Mouse (Mus musculus): ENCODE results near the gene Gm11213. TPM values are rescaled to one million over a fixed set of nuclear protein-coding genes. Genes with fewer than 3 reads are reported as not detected.

Gene Gm11213
- polyA plus RNA-seq, 1 experiment from 2014 or later = not detected

DNA sequence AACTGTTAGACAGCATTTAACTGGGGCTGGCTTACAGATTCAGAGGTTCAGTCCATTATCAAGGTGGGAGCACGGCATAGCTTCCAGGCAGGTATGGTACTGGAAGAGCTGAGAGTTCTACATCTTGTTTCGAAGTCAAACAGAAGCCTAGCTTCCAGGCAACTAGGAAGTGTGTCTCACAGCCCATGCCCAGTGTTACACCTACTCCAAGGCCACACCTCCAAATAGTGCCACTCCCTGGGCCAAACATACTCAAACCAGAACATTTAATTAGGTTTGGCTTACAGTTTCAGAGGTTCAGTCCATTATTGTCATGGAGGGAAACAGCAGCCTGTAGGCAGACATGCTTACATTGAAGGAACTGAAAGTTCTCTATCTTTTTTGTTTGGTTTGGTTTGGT, 50.0 kb downstream of the Gm11213 start:
- Histone ChIP-seq H3K4me3 (ENCODE audit: low read length) (no peak overlapping the region), H3K9me3 (ENCODE audit: control insufficient read depth, low read length) (no peaks in the 10 kb centered on the region), H3K4me2 (ENCODE audit: low read length) (no peak overlapping the region), H3K27me3 (replicated peaks; ENCODE audit: control insufficient read depth, insufficient read depth, low read length) (no peaks in the 10 kb centered on the region), H3K27ac (ENCODE audit: low read depth, low read length) (no peak overlapping the region), H3K36me3 (ENCODE audit: control insufficient read depth, insufficient read depth, low read length) (peaks cover 20% of the 10 kb centered on the region), H3K9ac (ENCODE audit: low read depth, low read length) (no peak overlapping the region), H3K4me1 (ENCODE audit: control insufficient read depth, insufficient read depth, low read depth, low read length) (0 out of 2 replicates have a peak, but pooled peaks cover 10% of the 10 kb centered on the region)
- 93% methylated on average over 2 of the region's 2 CpGs for WGBS
- ATAC-seq = no peak

- ATAC-seq = no peak
Measured at GRCm38 (mm10) chr4:63554616-63555015, 50.4 kb downstream of the Gm11213 start.

GRCm38 (mm10) chr4:63553789-63554576, 51.1 kb downstream of the Gm11213 start:
- no peak for ATAC-seq
- H3K27ac ChIP-seq (ENCODE audit: low read depth, low read length) = no peak overlapping the region

More at GRCm38 (mm10) chr4:63554616-63555015, 50.4 kb downstream of the Gm11213 start:
- H3K9me3 ChIP-seq (ENCODE audit: control insufficient read depth, low read length) = no peaks in the 10 kb centered on the region
- no peaks in the 10 kb centered on the region for H3K27me3 ChIP-seq (replicated peaks; ENCODE audit: control insufficient read depth, insufficient read depth, low read length)
- no peak overlapping the region for H3K4me2 ChIP-seq (ENCODE audit: low read length)
- 31% methylated on average over 3 of the region's 3 CpGs for WGBS
- no peak overlapping the region for H3K27ac ChIP-seq (ENCODE audit: low read depth, low read length)
- peaks cover 21% of the 10 kb centered on the region for H3K36me3 ChIP-seq (ENCODE audit: control insufficient read depth, insufficient read depth, low read length)
- H3K4me1 ChIP-seq (ENCODE audit: control insufficient read depth, insufficient read depth, low read depth, low read length) = 0 out of 2 replicates have a peak, but pooled peaks cover 10% of the 10 kb centered on the region
- H3K4me3 ChIP-seq (ENCODE audit: low read length) = no peak overlapping the region
- no peak overlapping the region for H3K9ac ChIP-seq (ENCODE audit: low read depth, low read length)

DNA sequence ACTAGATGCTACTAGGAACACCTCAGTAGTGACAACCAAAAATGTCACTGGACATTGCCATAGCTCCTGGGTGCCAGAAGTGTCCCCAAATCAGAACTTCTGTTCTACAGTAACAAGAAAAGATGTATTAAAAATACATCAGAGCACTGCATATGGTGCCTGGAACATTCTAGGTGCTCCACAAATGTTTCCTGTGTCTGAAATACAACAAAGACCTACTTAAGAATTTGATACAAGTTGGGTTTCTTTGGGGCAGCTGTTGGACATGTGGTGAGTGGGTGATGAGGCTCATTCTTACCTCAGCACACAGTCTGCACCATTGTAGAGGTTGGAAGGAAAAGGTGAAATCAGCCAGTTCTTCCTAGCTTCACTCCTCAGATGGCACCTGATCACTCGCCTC, 52.2 kb downstream of the Gm11213 start:
- no peak overlapping the region for H3K9ac ChIP-seq (ENCODE audit: low read depth, low read length)
- no peak for ATAC-seq
- 95% methylated on average over 1 of the region's 1 CpGs for WGBS

More at GRCm38 (mm10) chr4:63553789-63554576, 51.1 kb downstream of the Gm11213 start:
- peaks cover 27% of the 10 kb centered on the region for H3K36me3 ChIP-seq (ENCODE audit: control insufficient read depth, insufficient read depth, low read length)
- H3K4me2 ChIP-seq (ENCODE audit: low read length) = no peak overlapping the region
- H3K9ac ChIP-seq (ENCODE audit: low read depth, low read length) = no peak overlapping the region
- no peaks in the 10 kb centered on the region for H3K9me3 ChIP-seq (ENCODE audit: control insufficient read depth, low read length)
- 0 out of 2 replicates have a peak, but pooled peaks cover 7% of the 10 kb centered on the region for H3K4me1 ChIP-seq (ENCODE audit: control insufficient read depth, insufficient read depth, low read depth, low read length)
- WGBS = 19% methylated on average over 4 of the region's 4 CpGs
- H3K4me3 ChIP-seq (ENCODE audit: low read length) = no peak overlapping the region
- H3K27me3 ChIP-seq (replicated peaks; ENCODE audit: control insufficient read depth, insufficient read depth, low read length) = no peaks in the 10 kb centered on the region

DNA sequence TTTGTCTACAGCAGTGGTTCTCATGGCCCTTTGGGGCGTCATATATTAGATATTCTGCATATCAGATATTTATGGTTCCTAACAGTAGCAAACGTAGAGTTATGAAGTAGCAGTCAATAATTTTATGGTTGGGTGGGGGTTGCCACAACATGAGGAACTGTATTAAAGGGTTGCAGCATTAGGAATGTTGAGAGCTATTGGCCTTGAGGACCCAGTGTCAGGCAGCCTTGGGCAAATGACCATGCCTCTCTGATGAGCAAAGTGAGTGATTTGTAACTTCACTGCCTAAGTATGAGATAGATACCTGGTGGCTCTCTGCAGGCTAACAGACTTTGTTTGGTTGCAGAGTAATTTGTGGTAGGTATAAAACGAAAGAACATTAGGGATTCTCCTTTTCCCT, 54.2 kb downstream of the Gm11213 start:
- Histone ChIP-seq H3K9ac (ENCODE audit: low read depth, low read length) (no peak overlapping the region), H3K9me3 (ENCODE audit: control insufficient read depth, low read length) (no peaks in the 10 kb centered on the region), H3K4me2 (ENCODE audit: low read length) (no peak overlapping the region), H3K27me3 (replicated peaks; ENCODE audit: control insufficient read depth, insufficient read depth, low read length) (no peaks in the 10 kb centered on the region), H3K36me3 (ENCODE audit: control insufficient read depth, insufficient read depth, low read length) (peaks cover 32% of the 10 kb centered on the region), H3K4me3 (ENCODE audit: low read length) (no peak overlapping the region), H3K27ac (ENCODE audit: low read depth, low read length) (no peak overlapping the region), H3K4me1 (ENCODE audit: control insufficient read depth, insufficient read depth, low read depth, low read length) (peaks cover 16% of the 10 kb centered on the region)
- WGBS = 94% methylated on average over 3 of the region's 3 CpGs
- no peak for ATAC-seq

More for the DNA sequence above, 52.2 kb downstream of the Gm11213 start:
- Histone ChIP-seq H3K36me3 (ENCODE audit: control insufficient read depth, insufficient read depth, low read length) (peaks cover 32% of the 10 kb centered on the region), H3K4me3 (ENCODE audit: low read length) (no peak overlapping the region), H3K4me1 (ENCODE audit: control insufficient read depth, insufficient read depth, low read depth, low read length) (peaks cover 3% of the 10 kb centered on the region; the same call in 1 of the 2 replicates), H3K4me2 (ENCODE audit: low read length) (no peak overlapping the region), H3K9me3 (ENCODE audit: control insufficient read depth, low read length) (no peaks in the 10 kb centered on the region), H3K27ac (ENCODE audit: low read depth, low read length) (no peak overlapping the region), H3K27me3 (replicated peaks; ENCODE audit: control insufficient read depth, insufficient read depth, low read length) (no peaks in the 10 kb centered on the region)

DNA sequence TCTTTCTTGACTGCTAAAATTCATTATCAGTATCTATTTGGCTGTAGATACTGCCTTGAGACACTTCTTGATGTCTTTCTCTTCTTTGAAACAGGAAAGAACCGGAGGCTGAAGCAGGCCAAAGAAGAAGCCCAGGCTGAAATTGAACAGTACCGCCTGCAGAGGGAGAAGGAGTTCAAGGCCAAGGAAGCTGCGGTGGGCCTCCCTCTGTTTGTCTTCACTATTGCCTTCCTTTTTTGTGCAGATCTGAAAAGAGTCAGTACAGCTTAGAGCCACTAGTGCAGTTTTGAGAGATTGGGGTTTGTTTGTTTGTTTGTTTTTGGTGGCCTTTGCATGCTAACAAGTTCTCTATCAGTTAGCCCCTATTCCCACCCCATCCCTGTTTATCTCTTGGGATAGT, 56.6 kb downstream of the Gm11213 start:
- ATAC-seq = no peak
- Histone ChIP-seq H3K4me2 (ENCODE audit: low read length) (no peak overlapping the region), H3K36me3 (ENCODE audit: control insufficient read depth, insufficient read depth, low read length) (peaks cover 30% of the 10 kb centered on the region), H3K9me3 (ENCODE audit: control insufficient read depth, low read length) (no peaks in the 10 kb centered on the region), H3K4me3 (ENCODE audit: low read length) (no peak overlapping the region), H3K27me3 (replicated peaks; ENCODE audit: control insufficient read depth, insufficient read depth, low read length) (no peaks in the 10 kb centered on the region), H3K9ac (ENCODE audit: low read depth, low read length) (no peak overlapping the region), H3K27ac (ENCODE audit: low read depth, low read length) (no peak overlapping the region), H3K4me1 (ENCODE audit: control insufficient read depth, insufficient read depth, low read depth, low read length) (peaks cover 24% of the 10 kb centered on the region)
- 81% methylated on average over 3 of the region's 3 CpGs for WGBS

- no peak for ATAC-seq
- 63% methylated on average over 1 of the region's 1 CpGs for WGBS
- Histone ChIP-seq H3K9me3 (ENCODE audit: control insufficient read depth, low read length) (no peaks in the 10 kb centered on the region), H3K4me1 (ENCODE audit: control insufficient read depth, insufficient read depth, low read depth, low read length) (peaks cover 24% of the 10 kb centered on the region), H3K27ac (ENCODE audit: low read depth, low read length) (no peak overlapping the region), H3K4me2 (ENCODE audit: low read length) (no peak overlapping the region), H3K36me3 (ENCODE audit: control insufficient read depth, insufficient read depth, low read length) (peaks cover 27% of the 10 kb centered on the region), H3K4me3 (ENCODE audit: low read length) (no peak overlapping the region), H3K27me3 (replicated peaks; ENCODE audit: control insufficient read depth, insufficient read depth, low read length) (no peaks in the 10 kb centered on the region), H3K9ac (ENCODE audit: low read depth, low read length) (no peak overlapping the region)
Measured at GRCm38 (mm10) chr4:63547799-63548198, 57.3 kb downstream of the Gm11213 start.

Other genes starting within 250 kb of the Gm11213 start
- gene Orm3, start 249.1 kb downstream of the Gm11213 start, polyA plus RNA-seq (2015; fragmentation: Nextera tagmentation; extraction: Ambion mirVana) = not detected in 2 replicates
- not detected in 2 replicates for gene Orm2, start 242.8 kb downstream of the Gm11213 start, polyA plus RNA-seq (2015; fragmentation: Nextera tagmentation; extraction: Ambion mirVana)
- 4.6 and 6.5 TPM in 2 replicates for gene Akna, start 201.9 kb downstream of the Gm11213 start, polyA plus RNA-seq (2015; fragmentation: Nextera tagmentation; extraction: Ambion mirVana)
- gene Whrn, start 109.3 kb downstream of the Gm11213 start, polyA plus RNA-seq (2015; fragmentation: Nextera tagmentation; extraction: Ambion mirVana) = 5.0 and 5.4 TPM in 2 replicates
- 389 and 410 TPM in 2 replicates for gene Atp6v1g1, start 60.5 kb downstream of the Gm11213 start, polyA plus RNA-seq (2015; fragmentation: Nextera tagmentation; extraction: Ambion mirVana)
- 3.8 and 5.1 TPM in 2 replicates for gene Tmem268, start 46.5 kb downstream of the Gm11213 start, polyA plus RNA-seq (2015; fragmentation: Nextera tagmentation; extraction: Ambion mirVana)
- gene Tex48, start 17.2 kb upstream of the Gm11213 start, polyA plus RNA-seq (2015; fragmentation: Nextera tagmentation; extraction: Ambion mirVana) = not detected in 2 replicates
- not detected in 2 replicates for gene Gm11214, start 58.1 kb upstream of the Gm11213 start, polyA plus RNA-seq (2015; fragmentation: Nextera tagmentation; extraction: Ambion mirVana)
- gene Tnfsf15, start 139.9 kb upstream of the Gm11213 start, polyA plus RNA-seq (2015; fragmentation: Nextera tagmentation; extraction: Ambion mirVana) = not detected in 2 replicates